Mouse (Mus musculus) E14TG2a.4 (cell line): ENCODE measurements around the gene Hnrnpdl.

Source experiments
- CTCF ChIP-seq: conservative IDR thresholded peaks from 2 replicates; pipeline ENCODE4 v1.5.1; 2014; ENCODE audit warnings: low read length
- NANOG ChIP-seq: IDR thresholded peaks from 2 replicates; pipeline ENCODE4 v1.6.1; 2014; ENCODE audit warnings: borderline replicate concordance, low read length, mixed read lengths
- POU5F1 ChIP-seq: IDR thresholded peaks from 2 replicates; pipeline ENCODE4 v1.6.1; 2014; ENCODE audit warnings: low read length, borderline replicate concordance

DNA sequence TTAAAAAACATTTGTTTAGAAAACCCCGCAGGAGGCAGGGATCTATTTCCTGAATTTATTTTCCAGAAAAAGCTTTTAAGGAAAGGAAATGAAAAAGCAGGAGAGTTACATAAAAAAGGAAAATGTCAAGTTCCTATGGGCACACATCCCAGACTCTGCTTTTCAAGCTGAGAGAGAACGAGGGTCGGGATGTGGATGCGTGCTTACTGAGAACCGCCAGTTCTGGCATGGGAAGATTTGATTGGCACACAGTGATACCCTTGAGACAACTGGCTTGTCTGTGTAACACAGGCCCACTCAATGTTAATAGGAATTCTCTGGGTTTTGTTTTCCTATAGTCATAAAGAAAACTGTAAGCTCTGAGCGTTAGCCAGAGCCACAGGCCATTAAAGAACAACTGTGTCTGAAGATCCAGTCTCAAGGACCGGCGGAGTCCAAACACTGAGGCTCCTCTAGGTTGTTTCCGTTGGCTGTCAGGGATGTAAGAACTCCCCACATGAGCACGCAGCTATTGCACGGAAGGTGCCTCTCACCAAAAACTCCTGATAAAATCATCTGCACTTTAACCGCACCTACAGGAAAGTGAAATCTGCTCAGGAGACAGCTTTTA, 44.6 kb upstream of the Hnrnpdl start:
- no peak for TF ChIP-seq CTCF
- no peak for TF ChIP-seq NANOG
- no peak for TF ChIP-seq POU5F1
